Mouse (Mus musculus) lung, postnatal 0 days (tissue): ENCODE measurements at regions not wholly inside any gene's neighbourhood (a gene's known extent, or its start where the extent isn't known, plus 50 kb on each side); places are given as distances from the start of the nearest gene placed in this dataset.

Source experiments
- ATAC-seq: fragments of 200-750 bp; cut with Nextera tagmentation; 2 replicates; pipeline ENCODE4 v1.8.0; 2017; ENCODE audit warnings: moderate library complexity
- DNase-seq: peaks from one replicate; pipeline ENCODE4 v3.0.0-alpha.2; 2016; ENCODE audit warnings: low spot score
- H3K27ac ChIP-seq: fragments of 300-500 bp; sonication (generic); 2 replicates; pipeline ENCODE4 v1.5.1; 2014; ENCODE audit warnings: antibody characterized with exemption, mild to moderate bottlenecking, low read length, mixed read lengths
- H3K27me3 ChIP-seq: fragments of 300-500 bp; sonication (generic); replicated peaks from 2 replicates; pipeline ENCODE4 v1.6.1; 2014; ENCODE audit warnings: low read length, mixed read lengths; ENCODE audit not compliant: insufficient read depth
- H3K36me3 ChIP-seq: fragments of 300-500 bp; sonication (generic); 2 replicates; pipeline ENCODE4 v1.6.1; 2014; ENCODE audit warnings: low read length, mixed read lengths; ENCODE audit not compliant: insufficient read depth
- H3K4me1 ChIP-seq: fragments of 300-500 bp; sonication (generic); 2 replicates; pipeline ENCODE4 v1.6.1; 2014; ENCODE audit warnings: antibody characterized with exemption, low read depth, low read length, mixed read lengths; ENCODE audit not compliant: insufficient read depth
- H3K4me2 ChIP-seq: fragments of 300-500 bp; sonication (generic); replicated peaks from 2 replicates; pipeline ENCODE4 v1.6.1; 2014; ENCODE audit warnings: low read depth, mild to moderate bottlenecking, low read length, moderate library complexity, mixed read lengths
- H3K4me3 ChIP-seq: fragments of 300-500 bp; sonication (generic); 2 replicates; pipeline ENCODE4 v1.5.1; 2014; ENCODE audit warnings: low read depth, low read length
- H3K9ac ChIP-seq: fragments of 300-500 bp; sonication (generic); replicated peaks from 2 replicates; pipeline ENCODE4 v1.6.1; 2014; ENCODE audit warnings: low read depth, mild to moderate bottlenecking
- H3K9me3 ChIP-seq: fragments of 300-500 bp; sonication (generic); 2 replicates; pipeline ENCODE4 v1.6.1; 2016; ENCODE audit warnings: low read length, mixed read lengths
- CTCF ChIP-seq: IDR thresholded peaks from 2 replicates; pipeline ENCODE4 v1.5.1; 2016; ENCODE audit warnings: antibody characterized with exemption, mild to moderate bottlenecking
- EP300 ChIP-seq: IDR thresholded peaks from 2 replicates; pipeline ENCODE4 v1.6.1; 2016; ENCODE audit warnings: antibody characterized with exemption, mild to moderate bottlenecking, control low read depth
- WGBS: fragments of 180-500 bp; shearing (Covaris S2); extraction: QIAGEN DNeasy Blood & Tissue Kit; methylation state at CpG from one replicate; pipeline ENCODE4 v1.1.7; 2014; 5-methylcytosine and 5-hydroxymethylcytosine counted together

- H3K9ac ChIP-seq: no peak overlapping the region
- no peak for ATAC-seq
- DNase-seq: no peak
- H3K4me3 ChIP-seq: no peak overlapping the region
- H3K4me1 ChIP-seq: no peaks in the 10 kb centered on the region
- H3K27me3 ChIP-seq: no peaks in the 10 kb centered on the region
- H3K27ac ChIP-seq: no peak overlapping the region
- 87% methylated on average over 3 of the region's 3 CpGs for WGBS
- H3K36me3 ChIP-seq: no peaks in the 10 kb centered on the region
- H3K4me2 ChIP-seq: no peak overlapping the region
- no peak for TF ChIP-seq EP300
- no peak for TF ChIP-seq CTCF
- H3K9me3 ChIP-seq: no peaks in the 10 kb centered on the region
Observed at GRCm38 (mm10) chr10:15248899-15249298, 530.9 kb upstream of the Gje1 start.

GRCm38 (mm10) chr10:15244376-15245262, 526.6 kb upstream of the Gje1 start:
- no peaks in the 10 kb centered on the region for H3K36me3 ChIP-seq
- H3K4me3 ChIP-seq: no peak overlapping the region
- DNase-seq (peak; percentile 18), ATAC-seq (no peak)
- 29% methylated on average over 6 of the region's 6 CpGs for WGBS
- no peaks in the 10 kb centered on the region for H3K9me3 ChIP-seq
- no peaks in the 10 kb centered on the region for H3K27me3 ChIP-seq
- TF ChIP-seq CTCF (no peak), EP300 (no peak)
- no peak overlapping the region for H3K4me2 ChIP-seq
- no peak overlapping the region for H3K27ac ChIP-seq
- no peak overlapping the region for H3K9ac ChIP-seq
- H3K4me1 ChIP-seq: no peaks in the 10 kb centered on the region

DNA sequence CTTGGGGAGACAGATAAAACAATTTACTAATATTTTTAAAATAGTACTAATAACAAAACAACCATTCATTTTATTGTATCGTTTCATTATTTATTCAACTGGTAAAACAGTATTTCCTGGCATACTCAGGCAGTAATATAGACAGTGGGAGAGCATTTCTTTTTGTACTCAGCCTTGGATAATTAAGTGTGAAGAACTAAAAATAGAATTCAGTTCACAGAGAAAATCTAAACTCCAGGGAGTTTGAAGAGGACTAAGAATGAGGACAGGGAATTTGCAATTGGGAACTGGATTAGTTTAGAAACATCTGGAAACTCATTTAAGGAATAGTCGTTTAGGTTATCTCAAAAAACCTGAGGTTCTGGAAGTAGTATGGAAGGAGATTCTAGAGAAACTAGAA, 525.4 kb upstream of the Gje1 start:
- Histone ChIP-seq H3K4me3 (no peak overlapping the region), H3K9ac (no peak overlapping the region), H3K36me3 (no peaks in the 10 kb centered on the region), H3K27me3 (no peaks in the 10 kb centered on the region), H3K4me2 (no peak overlapping the region), H3K9me3 (no peaks in the 10 kb centered on the region), H3K4me1 (no peaks in the 10 kb centered on the region), H3K27ac (no peak overlapping the region)
- TF ChIP-seq EP300 (no peak), CTCF (no peak)
- no peak for ATAC-seq
- DNase-seq: peak; percentile 63
- WGBS: 40% methylated on average over 2 of the region's 2 CpGs

GRCm38 (mm10) chr10:15218883-15219282, 500.9 kb upstream of the Gje1 start:
- Histone ChIP-seq H3K4me1 (no peaks in the 10 kb centered on the region), H3K27ac (no peak overlapping the region), H3K27me3 (no peaks in the 10 kb centered on the region), H3K9me3 (no peaks in the 10 kb centered on the region), H3K36me3 (no peaks in the 10 kb centered on the region), H3K4me3 (no peak overlapping the region), H3K9ac (no peak overlapping the region), H3K4me2 (no peak overlapping the region)
- 82% methylated on average over 3 of the region's 3 CpGs for WGBS
- DNase-seq: no peak
- TF ChIP-seq EP300: no peak
- no peak for TF ChIP-seq CTCF
- no peak for ATAC-seq

DNA sequence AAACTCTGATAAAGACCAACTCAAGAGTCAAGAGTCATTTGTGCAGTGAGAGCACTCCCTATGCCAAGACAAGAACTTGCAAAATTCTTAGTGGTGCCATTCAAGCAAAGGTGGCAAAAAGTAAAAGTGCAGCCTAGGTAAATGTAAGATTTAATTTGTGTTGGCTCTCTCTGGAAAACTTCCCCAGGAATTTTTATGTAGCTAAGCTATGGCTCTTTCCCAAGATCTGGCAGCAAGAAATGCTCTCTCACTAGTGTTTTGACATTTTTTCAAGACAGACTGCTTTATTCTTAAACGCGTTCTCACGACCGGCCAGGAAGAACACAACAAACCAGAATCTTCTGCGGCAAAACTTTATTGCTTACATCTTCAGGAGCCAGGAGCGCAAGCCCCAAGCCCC, 461.6 kb upstream of the Gje1 start:
- no peak for ATAC-seq
- H3K27ac ChIP-seq: no peak overlapping the region
- no peak overlapping the region for H3K9ac ChIP-seq
- no peak overlapping the region for H3K4me3 ChIP-seq
- H3K4me1 ChIP-seq: no peaks in the 10 kb centered on the region
- H3K36me3 ChIP-seq: no peaks in the 10 kb centered on the region
- WGBS: 86% methylated on average over 6 of the region's 6 CpGs
- DNase-seq: peak; percentile 25
- TF ChIP-seq EP300 (no peak), CTCF (no peak)
- H3K4me2 ChIP-seq: no peak overlapping the region
- no peaks in the 10 kb centered on the region for H3K27me3 ChIP-seq
- H3K9me3 ChIP-seq: no peaks in the 10 kb centered on the region

DNA sequence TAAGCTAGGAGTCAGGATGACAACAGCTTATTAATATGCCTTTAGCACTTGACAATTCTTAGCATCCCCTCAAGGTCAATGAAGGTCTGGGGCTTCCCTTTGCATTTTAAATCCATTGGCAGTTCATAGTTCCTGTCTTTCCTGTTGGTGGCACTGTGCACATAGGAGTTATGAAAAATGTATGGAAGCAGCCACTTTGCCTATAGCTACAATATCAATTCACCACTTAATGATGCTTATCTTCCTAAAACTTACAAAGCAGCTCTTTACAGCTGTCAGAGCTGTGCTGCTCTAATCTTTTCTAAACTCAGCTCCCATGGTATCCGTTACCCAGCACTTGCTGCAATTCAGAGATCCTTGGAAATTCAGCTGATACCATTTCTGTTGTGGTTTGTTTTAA, 456.4 kb upstream of the Gje1 start:
- Histone ChIP-seq H3K4me1 (no peaks in the 10 kb centered on the region), H3K4me3 (no peak overlapping the region), H3K9ac (no peak overlapping the region), H3K36me3 (no peaks in the 10 kb centered on the region), H3K9me3 (no peaks in the 10 kb centered on the region), H3K27ac (no peak overlapping the region), H3K27me3 (no peaks in the 10 kb centered on the region), H3K4me2 (no peak overlapping the region)
- TF ChIP-seq EP300: no peak
- TF ChIP-seq CTCF: 0 out of 2 replicates have a peak, but pooled peaks have one; percentile 13
- WGBS: 47% methylated on average over 1 of the region's 1 CpGs
- DNase-seq: no peak
- no peak for ATAC-seq
